Mouse (Mus musculus): Measurements from ENCODE around the gene Spred3. TPM values are rescaled to one million over a fixed set of nuclear protein-coding genes. Genes with fewer than 3 reads are reported as not detected.

The Spred3 gene
- polyA plus RNA-seq, 1 experiment from 2014 or later, result 4.1 TPM

- peak; percentile 98 for DNase-seq (ENCODE audit: low spot score)
- H3K36me3 ChIP-seq (replicated peaks), result peaks cover 34% of the 10 kb centered on the region
- peaks cover 17% of the 10 kb centered on the region for H3K4me1 ChIP-seq
- H3K27ac ChIP-seq (replicated peaks), result peak within 1 kb of the TSS; percentile 91
- under 1% methylated on average over 62 of the region's 62 CpGs for WGBS
- H3K27me3 ChIP-seq (replicated peaks; ENCODE audit: low read depth, poor library complexity, severe bottlenecking), result 0 out of 2 replicates have a peak, but pooled peaks cover 2% of the 10 kb centered on the region
- no peaks in the 10 kb centered on the region for H3K9me3 ChIP-seq
- H3K4me3 ChIP-seq, result peak within 1 kb of the TSS; percentile 78
Observed at GRCm38 (mm10) chr7:29180077-29180853, 10.1 kb upstream of the Spred3 start, which contains the start of gene Psmd8. TSS of gene Psmd8 (minus strand) at chr7:29180701.

- Histone ChIP-seq H3K9me3 (no peaks in the 10 kb centered on the region), H3K4me3 (peak overlapping the region; percentile 78), H3K4me1 (peaks cover 17% of the 10 kb centered on the region), H3K27me3 (replicated peaks; ENCODE audit: low read depth, poor library complexity, severe bottlenecking) (peaks cover 11% of the 10 kb centered on the region), H3K27ac (replicated peaks) (no peak overlapping the region), H3K36me3 (replicated peaks) (peaks cover 43% of the 10 kb centered on the region)
- no peak for DNase-seq (ENCODE audit: low spot score)
- WGBS, result 59% methylated on average over 7 of the region's 7 CpGs
Observed at GRCm38 (mm10) chr7:29179323-29179722, 9.1 kb upstream of the Spred3 start.

- Histone ChIP-seq H3K27me3 (replicated peaks; ENCODE audit: low read depth, poor library complexity, severe bottlenecking) (peaks cover 23% of the 10 kb centered on the region), H3K36me3 (replicated peaks) (peaks cover 55% of the 10 kb centered on the region)
- 89% methylated on average over 4 of the region's 4 CpGs for WGBS
Observed at GRCm38 (mm10) chr7:29178106-29178505, 7.9 kb upstream of the Spred3 start.

DNA sequence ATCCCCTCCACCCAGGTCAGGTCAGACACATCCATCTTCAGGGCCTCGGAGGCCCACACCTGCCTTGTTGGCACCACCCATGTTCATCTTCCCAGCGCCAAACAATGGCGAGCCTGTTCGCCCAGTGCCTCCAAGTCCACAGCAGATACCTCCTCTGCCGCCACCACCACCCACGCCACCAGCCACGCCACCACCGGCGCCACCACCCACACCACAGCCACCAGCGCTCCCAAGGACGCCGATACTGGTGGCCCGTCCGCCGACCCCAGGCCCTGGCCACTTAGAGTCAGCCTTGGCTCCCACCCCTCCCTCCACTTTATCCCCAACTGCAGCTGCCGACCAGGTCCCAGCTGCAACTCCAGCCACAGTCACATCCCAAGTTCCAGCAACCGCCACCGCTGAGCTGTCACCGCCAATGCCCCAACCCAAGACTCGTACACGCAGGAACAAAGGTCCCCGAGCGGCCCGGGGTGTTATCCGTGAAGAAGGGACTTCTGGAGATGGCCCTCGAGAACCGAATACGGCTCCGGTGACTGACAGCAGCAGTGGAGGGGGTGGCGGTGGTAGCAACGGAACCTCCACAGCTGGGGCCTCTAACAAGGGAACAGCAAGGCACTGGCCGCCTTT is 2.3 kb upstream of the Spred3 start:
- 35% methylated on average over 32 of the region's 32 CpGs for WGBS
- Histone ChIP-seq H3K4me1 (peaks cover 63% of the 10 kb centered on the region), H3K4me3 (peak overlapping the region; percentile 84), H3K9me3 (no peaks in the 10 kb centered on the region), H3K27ac (replicated peaks) (no peak overlapping the region), H3K27me3 (replicated peaks; ENCODE audit: low read depth, poor library complexity, severe bottlenecking) (peaks cover 66% of the 10 kb centered on the region), H3K36me3 (replicated peaks) (peaks cover 49% of the 10 kb centered on the region)
- DNase-seq (ENCODE audit: low spot score), result peak; percentile 32

More at GRCm38 (mm10) chr7:29178106-29178505, 7.9 kb upstream of the Spred3 start:
- Histone ChIP-seq H3K4me3 (no peak overlapping the region), H3K9me3 (no peaks in the 10 kb centered on the region), H3K27ac (replicated peaks) (no peak overlapping the region), H3K4me1 (peaks cover 24% of the 10 kb centered on the region)
- DNase-seq (ENCODE audit: low spot score), result no peak

DNA sequence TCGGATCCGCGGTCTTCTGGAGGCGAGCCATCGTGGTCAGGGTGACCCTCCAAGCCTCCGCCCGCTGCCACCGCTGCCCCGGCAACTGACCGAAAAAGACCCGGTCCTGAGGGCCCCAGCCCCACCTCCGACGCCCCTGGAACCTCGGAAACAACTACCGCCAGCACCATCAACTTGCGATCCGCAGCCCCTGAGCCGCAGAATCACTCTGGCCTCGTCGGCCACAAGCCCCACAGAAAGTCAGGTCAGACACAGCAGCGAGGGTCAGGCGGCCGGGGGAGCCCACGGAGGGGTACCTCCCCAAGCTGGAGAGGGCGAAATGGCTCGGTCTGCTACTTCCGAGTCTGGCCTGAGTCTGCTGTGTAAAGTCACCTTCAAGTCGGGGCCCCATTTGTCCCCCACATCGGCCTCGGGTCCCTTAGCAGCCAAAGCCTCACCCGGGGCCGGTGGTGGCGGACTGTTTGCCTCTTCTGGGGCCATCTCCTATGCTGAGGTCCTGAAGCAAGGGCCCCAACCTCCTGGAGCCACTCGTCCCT is 1.4 kb upstream of the Spred3 start:
- H3K36me3 ChIP-seq (replicated peaks), result peaks cover 41% of the 10 kb centered on the region
- no peaks in the 10 kb centered on the region for H3K9me3 ChIP-seq
- peak overlapping the region; percentile 84 for H3K4me3 ChIP-seq
- peaks cover 65% of the 10 kb centered on the region for H3K4me1 ChIP-seq
- H3K27ac ChIP-seq (replicated peaks), result peak overlapping the region; percentile 11; the same call in 1 of the 2 replicates
- WGBS, result 7% methylated on average over 34 of the region's 34 CpGs
- peak; percentile 42 for DNase-seq (ENCODE audit: low spot score)
- peaks cover 72% of the 10 kb centered on the region for H3K27me3 ChIP-seq (replicated peaks; ENCODE audit: low read depth, poor library complexity, severe bottlenecking)

GRCm38 (mm10) chr7:29170755-29171561 is 747 bp upstream of the Spred3 start:
- Histone ChIP-seq H3K27me3 (replicated peaks; ENCODE audit: low read depth, poor library complexity, severe bottlenecking) (peaks cover 76% of the 10 kb centered on the region), H3K27ac (replicated peaks) (peak overlapping the region; percentile 11; the same call in 1 of the 2 replicates), H3K9me3 (no peaks in the 10 kb centered on the region), H3K36me3 (replicated peaks) (peaks cover 39% of the 10 kb centered on the region), H3K4me1 (peaks cover 65% of the 10 kb centered on the region), H3K4me3 (peak overlapping the region; percentile 84)
- peak; percentile 57 for DNase-seq (ENCODE audit: low spot score)
- 2% methylated on average over 43 of the region's 43 CpGs for WGBS

- Histone ChIP-seq H3K36me3 (replicated peaks) (peaks cover 31% of the 10 kb centered on the region), H3K9me3 (no peaks in the 10 kb centered on the region), H3K4me1 (peaks cover 65% of the 10 kb centered on the region), H3K27me3 (replicated peaks; ENCODE audit: low read depth, poor library complexity, severe bottlenecking) (peaks cover 66% of the 10 kb centered on the region), H3K4me3 (peak overlapping the region; percentile 84), H3K27ac (replicated peaks) (peak overlapping the region; percentile 90)
- DNase-seq (ENCODE audit: low spot score), result peak; percentile 90
- under 1% methylated on average over 38 of the region's 39 CpGs for WGBS
Observed at GRCm38 (mm10) chr7:29169231-29170065, 763 bp downstream of the Spred3 start.

- no peaks in the 10 kb centered on the region for H3K9me3 ChIP-seq
- peak; percentile 65 for DNase-seq (ENCODE audit: low spot score)
- H3K4me1 ChIP-seq, result peaks cover 65% of the 10 kb centered on the region
- peaks cover 25% of the 10 kb centered on the region for H3K36me3 ChIP-seq (replicated peaks)
- WGBS, result under 1% methylated on average over 14 of the region's 14 CpGs
- H3K4me3 ChIP-seq, result peak overlapping the region; percentile 84
- H3K27ac ChIP-seq (replicated peaks), result peak overlapping the region; percentile 90
- H3K27me3 ChIP-seq (replicated peaks; ENCODE audit: low read depth, poor library complexity, severe bottlenecking), result peaks cover 60% of the 10 kb centered on the region
Observed at GRCm38 (mm10) chr7:29168791-29169230, 1.4 kb downstream of the Spred3 start.

DNA sequence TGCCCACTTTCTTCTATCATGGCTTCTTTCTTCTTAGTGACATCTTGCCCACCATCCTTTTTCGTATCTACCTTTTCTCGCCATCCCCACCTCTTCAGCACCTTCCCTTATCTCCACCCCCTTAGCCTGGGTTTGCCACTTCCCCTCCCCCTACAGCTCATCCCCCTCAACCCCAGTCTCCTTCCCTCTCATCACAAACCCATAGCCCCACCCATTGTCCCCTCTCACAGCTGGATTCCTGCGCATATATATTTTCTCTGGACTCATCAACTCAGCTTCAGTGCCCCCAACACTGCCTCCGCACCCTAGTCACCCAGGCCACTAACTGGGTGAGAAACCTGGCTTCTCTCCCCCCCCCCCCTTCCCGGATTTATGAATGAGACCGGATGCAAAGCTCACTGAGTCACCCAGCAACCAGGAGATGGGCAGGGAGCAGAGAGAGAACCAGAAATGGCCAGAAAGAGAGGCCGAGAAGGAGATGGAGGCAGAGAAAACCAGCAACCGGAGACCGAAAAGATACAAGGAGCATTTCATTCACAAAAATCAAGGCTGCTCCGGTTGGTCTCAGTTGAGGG is 2.0 kb downstream of the Spred3 start:
- peaks cover 64% of the 10 kb centered on the region for H3K4me1 ChIP-seq
- DNase-seq (ENCODE audit: low spot score), result no peak
- H3K27me3 ChIP-seq (replicated peaks; ENCODE audit: low read depth, poor library complexity, severe bottlenecking), result peaks cover 54% of the 10 kb centered on the region

DNA sequence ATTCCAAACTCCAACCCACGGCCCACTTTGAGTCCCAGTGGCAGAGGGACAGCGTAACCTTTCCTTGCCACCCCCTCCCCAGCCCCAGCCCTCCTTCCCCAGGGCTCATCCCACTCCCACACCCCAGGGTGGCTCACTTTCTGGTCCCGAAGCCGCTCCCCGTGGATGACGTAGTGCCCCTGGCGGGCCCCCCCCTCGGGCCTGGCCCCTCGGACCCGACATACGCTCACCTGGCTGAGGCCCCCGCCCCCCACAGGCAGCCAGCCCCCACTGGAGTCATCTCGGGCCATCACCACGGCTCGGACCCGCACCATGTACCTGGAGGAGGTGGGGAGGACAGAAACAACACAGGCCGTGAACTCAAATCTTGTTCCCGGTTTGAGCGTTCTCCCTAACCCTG is 2.6 kb downstream of the Spred3 start:
- Histone ChIP-seq H3K27ac (replicated peaks) (peak overlapping the region; percentile 90; the same call in 1 of the 2 replicates), H3K4me1 (peaks cover 64% of the 10 kb centered on the region), H3K27me3 (replicated peaks; ENCODE audit: low read depth, poor library complexity, severe bottlenecking) (peaks cover 48% of the 10 kb centered on the region), H3K9me3 (no peaks in the 10 kb centered on the region), H3K36me3 (replicated peaks) (peaks cover 15% of the 10 kb centered on the region), H3K4me3 (peak overlapping the region; percentile 84)
- WGBS, result 9% methylated on average over 19 of the region's 19 CpGs
- DNase-seq (ENCODE audit: low spot score), result no peak

More for the DNA sequence above, 2.0 kb downstream of the Spred3 start:
- WGBS, result 1% methylated on average over 10 of the region's 10 CpGs
- Histone ChIP-seq H3K4me3 (peak overlapping the region; percentile 84), H3K27ac (replicated peaks) (peak overlapping the region; percentile 90), H3K9me3 (no peaks in the 10 kb centered on the region), H3K36me3 (replicated peaks) (peaks cover 19% of the 10 kb centered on the region)

Measured in embryonic facial prominence, embryonic 10.5 days (tissue).